Mouse (Mus musculus): Measurements from ENCODE around the gene Ptger3. TPM values are rescaled to one million over a fixed set of nuclear protein-coding genes. Genes with fewer than 3 reads are reported as not detected.

Gene Ptger3
- polyA plus RNA-seq, 1 experiment from 2014 or later, result 2.0 TPM

DNA sequence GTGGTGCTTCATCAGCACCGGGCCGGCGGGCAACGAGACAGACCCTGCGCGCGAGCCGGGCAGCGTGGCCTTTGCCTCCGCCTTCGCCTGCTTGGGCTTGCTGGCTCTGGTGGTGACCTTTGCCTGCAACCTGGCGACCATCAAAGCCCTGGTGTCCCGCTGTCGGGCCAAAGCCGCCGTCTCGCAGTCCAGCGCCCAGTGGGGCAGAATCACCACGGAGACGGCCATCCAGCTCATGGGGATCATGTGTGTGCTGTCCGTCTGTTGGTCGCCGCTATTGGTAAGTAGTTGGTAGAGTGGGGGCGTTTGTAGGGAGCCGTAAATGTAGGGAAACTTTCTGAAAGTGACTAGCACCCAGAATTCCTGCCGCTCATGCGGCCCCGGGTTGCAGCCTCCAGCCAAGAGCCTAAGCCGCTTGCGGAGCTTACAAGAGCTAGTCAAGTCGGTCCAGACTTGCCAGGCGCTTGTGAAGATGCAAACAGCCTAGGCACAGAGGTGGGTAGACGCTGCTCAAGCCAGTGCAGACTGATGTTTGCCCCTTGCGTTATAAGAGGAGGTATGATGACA is 957 bp downstream of the Ptger3 start:
- peak overlapping the region; percentile 50 for H3K4me3 ChIP-seq
- no peak overlapping the region for H3K27ac ChIP-seq (ENCODE audit: poor library complexity, severe bottlenecking)
- H3K27me3 ChIP-seq (replicated peaks), result peaks cover 52% of the 10 kb centered on the region
- WGBS, result 3% methylated on average over 34 of the region's 34 CpGs
- ATAC-seq (ENCODE audit: insufficient number of reproducible peaks, low FRiP score), result no peak; the same call in 1 of the 2 replicates
- peaks cover 14% of the 10 kb centered on the region for H3K4me1 ChIP-seq (replicated peaks)
- H3K9ac ChIP-seq, result peak overlapping the region; percentile 57; the same call in 1 of the 2 replicates
- H3K36me3 ChIP-seq, result no peaks in the 10 kb centered on the region
- H3K9me3 ChIP-seq (replicated peaks), result no peaks in the 10 kb centered on the region
- H3K4me2 ChIP-seq, result peak overlapping the region; percentile 87

DNA sequence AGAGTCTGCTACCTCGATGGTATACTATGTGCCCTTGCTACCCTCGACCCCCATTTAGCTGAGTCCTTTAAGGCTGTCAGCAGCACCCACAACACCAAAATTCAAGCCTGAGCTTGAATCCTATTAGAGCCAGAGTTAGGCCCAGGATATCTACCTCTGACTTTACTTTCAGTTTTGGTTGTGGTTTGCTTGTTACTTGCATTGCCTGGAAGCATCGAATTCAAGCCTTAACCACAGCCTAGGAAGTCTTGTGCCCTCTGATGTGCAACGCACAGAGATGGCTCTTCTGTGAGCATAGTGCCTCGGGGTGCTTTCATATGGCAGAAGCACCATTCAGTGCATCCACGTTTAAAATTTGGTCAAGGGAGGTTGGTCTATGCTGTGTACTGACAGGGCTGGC is 5.3 kb downstream of the Ptger3 start:
- no peak for ATAC-seq (ENCODE audit: insufficient number of reproducible peaks, low FRiP score)
- WGBS, result 74% methylated on average over 6 of the region's 6 CpGs
- Histone ChIP-seq H3K9ac (no peak overlapping the region), H3K27ac (ENCODE audit: poor library complexity, severe bottlenecking) (no peak overlapping the region), H3K36me3 (no peaks in the 10 kb centered on the region), H3K4me3 (no peak overlapping the region), H3K4me1 (replicated peaks) (peaks cover 8% of the 10 kb centered on the region), H3K4me2 (no peak overlapping the region), H3K27me3 (replicated peaks) (peaks cover 35% of the 10 kb centered on the region), H3K9me3 (replicated peaks) (no peaks in the 10 kb centered on the region)

DNA sequence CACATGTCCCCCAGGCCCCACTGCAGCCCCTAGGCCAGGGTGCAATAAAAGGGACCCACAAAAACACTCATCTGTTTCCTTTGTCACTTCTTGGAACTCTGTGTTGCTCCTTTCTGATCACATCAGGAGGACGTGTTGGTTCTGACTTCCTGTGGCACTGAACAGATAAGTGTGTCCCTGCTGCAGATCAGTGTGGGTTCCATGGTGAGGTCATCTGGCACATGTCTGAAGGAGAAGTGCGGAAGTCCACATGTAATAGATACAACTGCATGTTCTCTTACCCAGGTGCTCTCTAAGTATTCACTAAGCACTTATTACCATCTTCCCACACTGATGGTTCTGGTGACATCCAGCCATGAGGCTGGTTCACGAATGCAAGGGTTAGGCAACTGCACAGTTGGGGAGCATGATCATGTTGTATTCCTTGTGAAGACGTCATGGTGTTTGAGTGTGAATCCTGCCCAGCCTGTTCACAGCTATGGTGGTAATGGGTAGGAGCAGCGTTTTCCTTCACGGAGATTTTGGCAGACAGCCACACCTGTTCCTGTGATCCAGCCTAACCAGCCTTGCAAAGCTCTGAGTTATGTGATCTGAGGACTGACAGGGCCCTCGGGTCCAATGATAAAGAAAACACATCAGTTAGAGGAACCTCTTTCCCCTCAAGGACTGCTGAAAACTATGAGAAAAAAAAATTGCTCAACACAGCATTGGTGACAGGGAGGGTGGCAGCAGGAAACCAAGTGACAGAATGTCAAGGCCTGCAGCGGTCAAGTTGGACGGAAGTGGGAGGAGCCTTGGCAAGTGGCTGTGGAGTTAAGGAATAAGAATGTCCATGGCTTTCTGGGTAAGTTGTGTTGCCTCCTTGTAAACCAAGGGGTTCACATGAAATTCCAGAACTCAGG is 9.0 kb downstream of the Ptger3 start:
- Histone ChIP-seq H3K4me3 (no peak overlapping the region), H3K4me1 (replicated peaks) (peaks cover 9% of the 10 kb centered on the region), H3K27me3 (replicated peaks) (peaks cover under 1% of the 10 kb centered on the region; the same call in 1 of the 2 replicates), H3K27ac (ENCODE audit: poor library complexity, severe bottlenecking) (no peak overlapping the region), H3K4me2 (no peak overlapping the region), H3K36me3 (no peaks in the 10 kb centered on the region), H3K9ac (no peak overlapping the region), H3K9me3 (replicated peaks) (no peaks in the 10 kb centered on the region)
- ATAC-seq (ENCODE audit: insufficient number of reproducible peaks, low FRiP score), result no peak
- WGBS, result 56% methylated on average over 9 of the region's 9 CpGs

DNA sequence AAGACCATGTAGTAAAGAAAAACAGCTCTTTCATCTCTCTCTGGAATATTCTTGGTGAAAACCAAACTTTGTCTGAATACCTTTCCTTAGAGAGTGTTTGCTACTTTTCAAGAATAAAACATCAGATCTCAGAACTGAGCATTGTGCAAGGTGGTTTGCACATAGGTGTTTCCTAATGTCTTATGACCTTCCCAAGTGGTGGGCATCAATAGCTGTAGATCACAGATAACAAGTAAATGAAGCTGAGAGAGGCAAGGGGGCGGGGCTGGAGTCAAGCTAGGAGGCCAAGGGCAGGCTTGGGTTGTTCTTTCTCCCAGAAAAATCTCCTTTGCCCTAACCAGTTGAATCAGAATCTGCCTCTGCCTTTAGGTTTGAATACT is 9.6 kb downstream of the Ptger3 start:
- H3K27ac ChIP-seq (ENCODE audit: poor library complexity, severe bottlenecking), result no peak overlapping the region
- WGBS, result 78% methylated on average over 1 of the region's 1 CpGs

DNA sequence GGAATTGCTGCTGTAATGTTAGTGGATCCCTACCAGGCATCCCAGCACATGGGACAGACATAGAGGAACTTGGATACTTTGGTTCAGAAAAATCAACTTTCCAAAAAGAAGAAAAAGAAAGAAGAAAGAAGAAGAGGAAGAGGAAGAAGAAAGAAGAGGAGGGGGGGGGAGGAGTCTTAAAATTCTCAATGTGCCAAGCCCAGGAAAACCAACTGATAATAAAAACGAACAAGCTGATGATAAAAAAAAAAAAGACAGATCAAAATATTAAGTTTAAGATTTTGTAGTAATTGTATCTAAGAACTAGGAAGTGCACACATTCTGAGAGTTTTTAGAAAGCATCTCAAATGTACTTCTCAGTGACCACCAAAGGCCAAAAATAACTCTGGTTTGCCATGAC is 10.2 kb downstream of the Ptger3 start:
- Histone ChIP-seq H3K4me1 (replicated peaks) (peaks cover 9% of the 10 kb centered on the region), H3K9ac (no peak overlapping the region), H3K4me2 (no peak overlapping the region), H3K9me3 (replicated peaks) (no peaks in the 10 kb centered on the region), H3K36me3 (no peaks in the 10 kb centered on the region), H3K4me3 (no peak overlapping the region), H3K27ac (ENCODE audit: poor library complexity, severe bottlenecking) (no peak overlapping the region), H3K27me3 (replicated peaks) (no peaks in the 10 kb centered on the region; the same call in 1 of the 2 replicates)
- 60% methylated on average over 1 of the region's 1 CpGs for WGBS
- ATAC-seq (ENCODE audit: insufficient number of reproducible peaks, low FRiP score), result no peak

More for the DNA sequence above, 9.6 kb downstream of the Ptger3 start:
- no peaks in the 10 kb centered on the region for H3K36me3 ChIP-seq
- no peaks in the 10 kb centered on the region for H3K9me3 ChIP-seq (replicated peaks)
- no peak for ATAC-seq (ENCODE audit: insufficient number of reproducible peaks, low FRiP score)
- H3K4me3 ChIP-seq, result no peak overlapping the region
- no peak overlapping the region for H3K4me2 ChIP-seq
- H3K9ac ChIP-seq, result no peak overlapping the region
- peaks cover 9% of the 10 kb centered on the region for H3K4me1 ChIP-seq (replicated peaks)
- no peaks in the 10 kb centered on the region; the same call in 1 of the 2 replicates for H3K27me3 ChIP-seq (replicated peaks)

DNA sequence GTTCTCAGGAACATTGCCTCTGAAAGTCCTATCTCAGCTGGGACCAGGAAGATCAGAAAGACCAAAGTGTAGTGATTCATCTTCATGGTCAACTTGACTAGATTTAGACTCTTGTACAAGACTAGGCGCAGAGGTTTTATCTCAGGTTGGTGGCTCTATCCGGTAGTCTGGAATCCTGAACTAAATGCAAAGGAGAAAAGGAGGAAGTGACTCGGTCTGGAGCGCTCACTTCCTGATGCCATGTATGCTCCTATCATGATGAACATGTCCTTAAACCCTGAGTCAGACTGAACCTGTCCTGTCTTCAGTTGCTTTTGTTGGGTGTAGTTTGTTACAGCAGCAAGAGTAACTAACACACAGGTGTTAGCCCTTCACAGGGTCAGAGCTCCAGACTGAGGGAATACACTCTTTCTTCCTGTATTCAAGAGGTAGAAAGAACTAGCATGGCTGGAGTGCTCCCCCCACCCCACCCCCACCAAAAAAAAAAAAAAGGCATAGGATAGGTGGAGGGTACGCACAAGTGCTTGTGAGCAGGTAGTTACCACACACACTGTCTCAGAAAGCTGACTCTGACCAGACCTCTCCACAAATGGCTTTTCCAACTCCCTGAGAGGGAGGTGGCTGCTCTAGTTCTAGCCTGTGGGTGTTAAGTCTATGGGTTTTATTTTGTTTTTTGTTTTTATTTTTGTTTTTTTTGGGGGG is 11.9 kb downstream of the Ptger3 start:
- H3K27me3 ChIP-seq (replicated peaks), result no peaks in the 10 kb centered on the region
- H3K9ac ChIP-seq, result no peak overlapping the region
- no peak overlapping the region for H3K4me2 ChIP-seq
- H3K27ac ChIP-seq (ENCODE audit: poor library complexity, severe bottlenecking), result no peak overlapping the region
- H3K36me3 ChIP-seq, result no peaks in the 10 kb centered on the region
- WGBS, result 66% methylated on average over 5 of the region's 5 CpGs
- H3K9me3 ChIP-seq (replicated peaks), result no peaks in the 10 kb centered on the region
- H3K4me1 ChIP-seq (replicated peaks), result peaks cover 9% of the 10 kb centered on the region
- ATAC-seq (ENCODE audit: insufficient number of reproducible peaks, low FRiP score), result no peak
- no peak overlapping the region for H3K4me3 ChIP-seq

DNA sequence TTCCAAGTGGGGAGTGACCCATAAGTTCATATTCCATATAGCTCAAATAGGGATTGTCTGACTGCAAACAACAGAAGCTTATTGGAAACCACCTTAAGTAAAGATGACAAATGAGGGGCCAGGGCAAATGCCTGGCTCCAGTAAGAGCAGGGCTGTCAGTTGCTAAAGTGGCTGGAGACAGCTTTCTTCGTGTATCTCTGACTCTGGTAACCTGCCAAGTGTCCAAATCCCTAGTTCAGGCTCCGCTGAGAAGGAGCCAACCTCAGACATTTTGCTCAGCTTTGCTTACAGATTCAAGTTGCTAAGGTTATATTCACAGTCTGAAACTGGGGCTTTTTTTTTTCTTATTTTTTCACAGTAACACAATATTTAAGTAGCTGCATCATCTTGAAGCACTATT is 12.7 kb downstream of the Ptger3 start:
- Histone ChIP-seq H3K27ac (ENCODE audit: poor library complexity, severe bottlenecking) (no peak overlapping the region), H3K9ac (no peak overlapping the region), H3K9me3 (replicated peaks) (no peaks in the 10 kb centered on the region)

DNA sequence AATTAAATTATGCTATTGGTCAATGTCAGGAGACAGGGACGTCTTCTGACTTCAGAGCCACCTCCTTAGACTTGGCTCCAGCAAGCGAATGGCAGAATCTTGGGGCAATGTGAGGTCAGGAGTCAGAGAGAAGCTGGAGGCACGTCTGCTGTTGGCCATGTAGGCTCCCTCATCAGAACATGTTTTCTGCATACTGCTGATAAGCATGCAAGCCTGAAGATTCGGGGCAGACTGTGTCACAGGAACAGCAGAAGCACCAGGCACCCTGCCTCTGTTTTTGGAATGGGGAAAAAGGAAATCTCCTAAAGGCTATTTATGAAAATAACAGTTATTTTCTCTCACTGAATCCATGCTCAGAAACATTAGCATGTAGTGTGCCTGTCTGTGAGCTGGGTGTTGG is 13.6 kb downstream of the Ptger3 start:
- H3K4me2 ChIP-seq, result no peak overlapping the region
- no peak overlapping the region for H3K27ac ChIP-seq (ENCODE audit: poor library complexity, severe bottlenecking)
- peaks cover 9% of the 10 kb centered on the region for H3K4me1 ChIP-seq (replicated peaks)
- no peaks in the 10 kb centered on the region for H3K27me3 ChIP-seq (replicated peaks)
- H3K4me3 ChIP-seq, result no peak overlapping the region
- H3K9ac ChIP-seq, result no peak overlapping the region
- WGBS, result 33% methylated on average over 4 of the region's 4 CpGs
- ATAC-seq (ENCODE audit: insufficient number of reproducible peaks, low FRiP score), result no peak
- no peaks in the 10 kb centered on the region for H3K9me3 ChIP-seq (replicated peaks)
- H3K36me3 ChIP-seq, result no peaks in the 10 kb centered on the region

More for the DNA sequence above, 12.7 kb downstream of the Ptger3 start:
- Histone ChIP-seq H3K27me3 (replicated peaks) (no peaks in the 10 kb centered on the region), H3K4me1 (replicated peaks) (peaks cover 9% of the 10 kb centered on the region), H3K36me3 (no peaks in the 10 kb centered on the region), H3K4me3 (no peak overlapping the region), H3K4me2 (no peak overlapping the region)
- no peak for ATAC-seq (ENCODE audit: insufficient number of reproducible peaks, low FRiP score)
- 34% methylated on average over 2 of the region's 2 CpGs for WGBS

DNA sequence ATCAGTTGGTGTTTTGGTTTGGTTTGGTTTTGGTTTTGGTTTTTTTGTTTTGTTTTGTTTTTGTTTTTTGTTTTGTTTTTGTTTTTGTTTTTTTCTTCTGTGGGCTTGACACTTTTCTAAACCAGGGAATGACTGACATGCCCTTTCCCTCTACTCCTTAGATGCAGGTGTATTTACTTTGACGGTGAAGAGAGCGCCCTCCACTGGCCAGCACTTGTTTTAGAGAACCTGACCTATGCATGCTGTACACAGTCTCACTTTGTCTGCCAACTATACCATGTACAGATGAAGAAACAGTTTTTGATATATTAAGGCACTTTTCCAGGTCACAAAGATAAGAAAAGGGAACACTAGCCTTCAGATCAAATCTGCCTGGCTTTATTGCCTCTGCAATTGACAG is 15.1 kb downstream of the Ptger3 start:
- no peak for ATAC-seq (ENCODE audit: insufficient number of reproducible peaks, low FRiP score)

DNA sequence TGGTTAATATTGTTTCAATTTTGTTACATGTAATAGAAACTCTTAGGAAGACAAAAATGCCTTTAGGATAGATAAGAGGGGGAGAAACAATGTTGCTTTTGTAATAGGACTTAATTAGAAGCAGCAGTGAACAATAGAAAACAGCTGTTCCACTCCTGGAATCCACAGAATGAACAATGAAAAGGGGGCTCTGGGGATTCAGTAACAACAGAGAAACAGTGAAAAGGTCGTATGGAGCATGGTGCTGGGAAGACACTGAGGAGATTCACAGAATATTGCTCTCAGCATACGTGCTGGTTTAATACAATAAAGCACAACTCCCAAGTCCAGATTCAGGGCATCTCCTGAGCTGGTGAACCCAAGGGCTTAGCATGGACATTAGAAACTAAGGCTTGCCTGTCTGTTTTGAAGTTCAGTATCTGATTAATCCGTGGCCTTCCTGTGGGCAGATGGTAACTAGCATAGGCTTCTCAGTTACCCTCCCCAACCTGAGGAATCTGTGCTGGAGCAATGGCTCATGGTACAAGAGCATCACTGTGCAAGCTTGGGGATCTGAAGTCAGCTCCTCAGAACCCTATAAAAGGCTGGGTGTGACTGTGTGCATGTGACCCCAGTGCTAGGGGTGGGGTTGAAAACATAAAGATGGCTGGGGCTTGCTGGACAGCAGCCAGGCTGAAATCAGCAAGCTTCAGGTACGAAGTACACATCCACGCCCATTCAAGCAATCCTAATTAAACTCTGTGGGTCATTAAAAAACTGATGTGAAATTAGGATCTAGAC is 16.1 kb downstream of the Ptger3 start:
- Histone ChIP-seq H3K9me3 (replicated peaks) (no peaks in the 10 kb centered on the region), H3K27ac (ENCODE audit: poor library complexity, severe bottlenecking) (no peak overlapping the region), H3K27me3 (replicated peaks) (no peaks in the 10 kb centered on the region), H3K4me1 (replicated peaks) (peaks cover 9% of the 10 kb centered on the region), H3K4me2 (no peak overlapping the region), H3K36me3 (no peaks in the 10 kb centered on the region), H3K9ac (no peak overlapping the region), H3K4me3 (no peak overlapping the region)
- 59% methylated on average over 5 of the region's 5 CpGs for WGBS
- ATAC-seq (ENCODE audit: insufficient number of reproducible peaks, low FRiP score), result no peak

More for the DNA sequence above, 15.1 kb downstream of the Ptger3 start:
- peaks cover 9% of the 10 kb centered on the region for H3K4me1 ChIP-seq (replicated peaks)
- H3K27ac ChIP-seq (ENCODE audit: poor library complexity, severe bottlenecking), result no peak overlapping the region
- no peaks in the 10 kb centered on the region for H3K9me3 ChIP-seq (replicated peaks)
- H3K36me3 ChIP-seq, result no peaks in the 10 kb centered on the region
- H3K4me3 ChIP-seq, result no peak overlapping the region
- H3K27me3 ChIP-seq (replicated peaks), result no peaks in the 10 kb centered on the region
- 20% methylated on average over 2 of the region's 2 CpGs for WGBS
- no peak overlapping the region for H3K9ac ChIP-seq
- no peak overlapping the region for H3K4me2 ChIP-seq

Measured in heart, embryonic 12.5 days (tissue).